Mouse (Mus musculus) spleen, adult 2 months (tissue): ENCODE measurements around the gene Ddx25.

Experiments
- CTCF ChIP-seq: fragments of 200-500 bp; IDR thresholded peaks from 2 replicates; pipeline ENCODE4 v1.5.1; 2011; ENCODE audit warnings: mild to moderate bottlenecking, inconsistent platforms; ENCODE audit not compliant: insufficient read depth, insufficient read length, insufficient replicate concordance; ENCODE audit errors: extremely low read depth
- POLR2A ChIP-seq: fragments of 200-500 bp; IDR thresholded peaks from 2 replicates; pipeline ENCODE4 v1.6.1; 2011; ENCODE audit warnings: low read depth, low read length, inconsistent platforms

- TF ChIP-seq POLR2A (no peak), CTCF (no peak)
Observed at GRCm38 (mm10) chr9:35545704-35546103, 12.6 kb downstream of the Ddx25 start.
